ENCODE assay signal across 12 mouse cellular contexts in genomic region chr1:120758172-120758571, GRCm38 (mm10).
A peak's percentile ranks its signal among the peaks of the same experiment; 100 is the strongest.
DNase-seq lines count a peak whose midpoint lies in the region; ATAC-seq and TF ChIP-seq lines count a peak whose summit lies in the region.
"Had no signal": no experiment of that assay in that cellular context is flagged by ENCODE, and none has a peak within 500 bp of the region (broad histone marks: within the 10 kb centered on the region; RNA-seq: fewer than 3 reads in every experiment).

No protein-coding gene starts in this region.

- no peak overlapping the region for H3K27ac ChIP-seq in forebrain, postnatal 0 days (ENCODE audit: low read depth, low read length)
- H3K27ac ChIP-seq in forebrain, embryonic 10.5 days = no peak overlapping the region
- no peak overlapping the region for H3K27ac ChIP-seq in liver, embryonic 11.5 days (ENCODE audit: low read depth, low read length)
- H3K27ac ChIP-seq: liver, embryonic 15.5 days; stomach, embryonic 15.5 days had no signal

- no peaks in the 10 kb centered on the region for H3K9me3 ChIP-seq in forebrain, postnatal 0 days (ENCODE audit: low read length)
- H3K9me3 ChIP-seq in forebrain, embryonic 10.5 days = no peaks in the 10 kb centered on the region
- H3K9me3 ChIP-seq in liver, embryonic 11.5 days (ENCODE audit: control insufficient read depth, low read length) = no peaks in the 10 kb centered on the region
- H3K9me3 ChIP-seq: liver, embryonic 15.5 days; stomach, embryonic 15.5 days had no signal

- no peak for DNase-seq in forebrain, postnatal 0 days
- no peak for DNase-seq in forebrain, embryonic 10.5 days (ENCODE audit: extremely low spot score, low spot score)
- DNase-seq in gastrocnemius, postnatal 36 days = peak; percentile 42 to 61
- DNase-seq in heart, postnatal 14 days = peak; percentile 70 to 81
- peak; percentile 91 for DNase-seq in skeletal muscle tissue, adult 2 months (ENCODE audit: low read depth, low spot score)
- no peak for DNase-seq in adrenal gland, adult 18-20 months (ENCODE audit: low spot score in 2 of 2)
- no peak for DNase-seq in liver, embryonic 11.5 days (ENCODE audit: low spot score)
- no peak for DNase-seq in spleen, postnatal 10 days (ENCODE audit: low spot score in 2 of 2)
- DNase-seq: embryo, embryonic 11 days had no signal

- no peak overlapping the region for H3K4me2 ChIP-seq in forebrain, postnatal 0 days (ENCODE audit: low read depth)
- H3K4me2 ChIP-seq in liver, embryonic 11.5 days = no peak overlapping the region
- H3K4me2 ChIP-seq: liver, embryonic 15.5 days; stomach, embryonic 15.5 days had no signal

- 50% methylated on average over 7 of the region's 7 CpGs for WGBS in forebrain, postnatal 0 days
- WGBS in forebrain, embryonic 10.5 days = 84% methylated on average over 7 of the region's 7 CpGs
- whole genome bisulfite sequencing in liver, embryonic 11.5 days = 68% methylated on average over 7 of the region's 7 CpGs

- no peak overlapping the region for H3K9ac ChIP-seq in forebrain, postnatal 0 days
- H3K9ac ChIP-seq in liver, embryonic 11.5 days (ENCODE audit: low read depth, low read length) = no peak overlapping the region
- H3K9ac ChIP-seq: liver, embryonic 15.5 days; stomach, embryonic 15.5 days had no signal

- intact Hi-C loops in gastrocnemius, postnatal 36 days (cut with DNase I) = no loop called here
- intact Hi-C loops in heart, postnatal 14 days (cut with DNase I) = loop anchor here (5.0 kb wide), 1 partner anchor 151 kb away; no protein-coding TSS in a partner anchor

- H3K27me3 ChIP-seq in forebrain, postnatal 0 days (ENCODE audit: insufficient read depth, low read length) = no peaks in the 10 kb centered on the region
- no peaks in the 10 kb centered on the region for H3K27me3 ChIP-seq in forebrain, embryonic 10.5 days (ENCODE audit: poor library complexity, severe bottlenecking)
- no peaks in the 10 kb centered on the region for H3K27me3 ChIP-seq in liver, embryonic 11.5 days (replicated peaks; ENCODE audit: control insufficient read depth, insufficient read depth, low read length)
- H3K27me3 ChIP-seq: liver, embryonic 15.5 days; stomach, embryonic 15.5 days had no signal

- no peaks in the 10 kb centered on the region for H3K36me3 ChIP-seq in forebrain, postnatal 0 days (ENCODE audit: insufficient read depth)
- no peaks in the 10 kb centered on the region for H3K36me3 ChIP-seq in forebrain, embryonic 10.5 days (replicated peaks)
- no peaks in the 10 kb centered on the region for H3K36me3 ChIP-seq in liver, embryonic 11.5 days (ENCODE audit: control insufficient read depth, insufficient read depth, low read length)
- H3K36me3 ChIP-seq: liver, embryonic 15.5 days; stomach, embryonic 15.5 days had no signal

- peak; percentile 71 for ATAC-seq in forebrain, postnatal 0 days
- no peak for ATAC-seq in liver, embryonic 11.5 days (replicated peaks; ENCODE audit: low FRiP score)
- ATAC-seq: intestine, embryonic 16.5 days had no signal

- no peak for TF ChIP-seq CTCF in forebrain, postnatal 0 days (IDR thresholded peaks at IDR 0.05; ENCODE audit: low read depth)

- no peaks in the 10 kb centered on the region for H3K4me1 ChIP-seq in forebrain, postnatal 0 days (ENCODE audit: insufficient read depth)
- H3K4me1 ChIP-seq in forebrain, embryonic 10.5 days = peaks cover 3% of the 10 kb centered on the region; the same call in 1 of the 2 replicates
- no peaks in the 10 kb centered on the region for H3K4me1 ChIP-seq in liver, embryonic 11.5 days (replicated peaks; ENCODE audit: control insufficient read depth, insufficient read depth, low read length)
- H3K4me1 ChIP-seq: liver, embryonic 15.5 days; stomach, embryonic 15.5 days had no signal

- H3K4me3 ChIP-seq in forebrain, postnatal 0 days (ENCODE audit: low read depth, low read length) = no peak overlapping the region
- no peak overlapping the region for H3K4me3 ChIP-seq in forebrain, embryonic 10.5 days
- no peak overlapping the region for H3K4me3 ChIP-seq in liver, embryonic 11.5 days (ENCODE audit: low read depth, low read length)
- H3K4me3 ChIP-seq: liver, embryonic 15.5 days; stomach, embryonic 15.5 days had no signal

Comparison
In these comparisons a context has a peak if more than half of its experiments do, and no peak if none do; other contexts are left out.
1. DNase-seq: peak in gastrocnemius, postnatal 36 days (2 of 2), heart, postnatal 14 days (2 of 2) and skeletal muscle tissue, adult 2 months (single experiment); none in forebrain, postnatal 0 days (single experiment), forebrain, embryonic 10.5 days (single experiment), adrenal gland, adult 18-20 months (0 of 2), liver, embryonic 11.5 days (single experiment) and spleen, postnatal 10 days (0 of 2).